Mouse (Mus musculus) spleen, adult 18-20 months (tissue): ENCODE measurements around the gene Suco.

Experiments
- DNase-seq, 2 experiments: peaks; one replicate each; pipeline ENCODE4 v3.0.0; 2022; ENCODE audit warnings: mixed read lengths in 2 of 2

Gene Suco

GRCm38 (mm10) chr1:161894126-161894525, 17.6 kb upstream of the Suco start:
- no peak for DNase-seq

DNA sequence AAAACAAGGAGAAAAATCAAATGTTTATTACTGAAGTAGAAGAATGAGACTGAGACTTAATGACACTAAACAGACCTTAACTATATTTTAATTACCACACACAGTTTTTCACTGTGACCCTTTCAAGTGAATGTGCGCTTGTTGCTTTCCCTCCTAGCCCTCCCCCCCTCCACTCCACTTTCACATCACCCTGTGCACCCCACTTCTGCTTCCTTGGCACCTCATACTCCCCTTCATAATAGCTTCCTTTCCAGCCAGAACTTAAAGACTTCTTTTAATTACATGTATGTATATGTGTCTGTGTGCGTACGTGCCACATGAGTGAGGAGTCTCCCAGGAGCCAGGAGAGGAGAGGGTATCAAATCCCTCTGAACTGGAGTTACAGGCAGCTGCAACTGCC, 12.3 kb upstream of the Suco start:
- no peak for DNase-seq

DNA sequence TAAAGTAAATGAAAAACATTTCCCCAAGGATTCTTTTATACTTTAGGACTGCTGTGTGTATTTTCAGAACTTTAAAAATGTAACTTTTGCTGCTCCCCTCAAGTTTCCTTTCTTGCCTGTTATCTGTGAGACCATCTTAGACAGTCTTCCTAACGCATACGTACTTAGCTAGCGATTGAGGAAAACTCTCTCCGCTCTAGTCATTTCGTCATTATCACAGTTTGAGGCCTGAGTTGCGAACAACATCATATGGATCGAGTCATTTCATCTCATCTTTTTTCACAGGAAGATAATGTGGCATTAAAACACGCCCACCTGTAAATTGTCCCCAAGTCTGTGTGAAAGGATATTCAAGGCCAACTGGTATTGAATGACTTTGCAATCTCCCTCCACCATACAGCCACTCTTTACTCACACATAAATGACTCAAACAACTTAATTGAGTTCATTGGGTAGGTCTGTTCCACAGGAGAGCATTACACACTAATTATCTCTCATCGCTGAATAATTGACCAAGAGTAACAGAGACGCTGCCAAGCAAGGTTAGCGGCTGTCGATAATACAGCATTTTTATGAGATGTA, 11.3 kb upstream of the Suco start:
- no peak for DNase-seq

- DNase-seq: no peak
Observed at GRCm38 (mm10) chr1:161885762-161886161, 9.3 kb upstream of the Suco start.

DNA sequence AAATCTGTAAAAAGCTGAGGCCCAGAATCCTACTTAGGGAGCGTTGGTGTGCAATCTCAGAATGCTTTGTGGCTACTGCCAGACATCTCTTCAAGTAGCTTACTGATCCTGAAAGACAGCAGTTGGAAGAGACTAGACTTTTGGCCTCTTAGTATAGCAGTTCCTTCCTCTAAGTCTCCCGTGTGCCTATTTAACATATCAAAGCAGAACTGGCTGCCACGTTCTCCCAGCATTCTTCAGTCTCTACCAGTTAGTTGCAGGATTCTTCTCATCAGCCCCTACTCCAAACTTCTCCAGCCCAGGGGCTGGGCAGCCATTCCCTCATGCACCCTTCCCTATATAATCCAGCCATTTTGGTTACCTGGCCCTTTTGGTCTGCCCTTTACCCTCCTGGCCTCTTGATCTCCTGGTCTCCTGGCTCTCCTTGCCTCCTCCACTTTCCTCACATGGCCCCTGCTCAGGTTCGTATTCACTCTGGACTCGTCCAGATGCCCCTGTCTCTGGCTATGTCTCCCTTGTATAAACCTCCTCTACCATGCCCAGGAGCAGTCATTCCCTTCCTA, 1.2 kb upstream of the Suco start:
- no peak for DNase-seq

DNA sequence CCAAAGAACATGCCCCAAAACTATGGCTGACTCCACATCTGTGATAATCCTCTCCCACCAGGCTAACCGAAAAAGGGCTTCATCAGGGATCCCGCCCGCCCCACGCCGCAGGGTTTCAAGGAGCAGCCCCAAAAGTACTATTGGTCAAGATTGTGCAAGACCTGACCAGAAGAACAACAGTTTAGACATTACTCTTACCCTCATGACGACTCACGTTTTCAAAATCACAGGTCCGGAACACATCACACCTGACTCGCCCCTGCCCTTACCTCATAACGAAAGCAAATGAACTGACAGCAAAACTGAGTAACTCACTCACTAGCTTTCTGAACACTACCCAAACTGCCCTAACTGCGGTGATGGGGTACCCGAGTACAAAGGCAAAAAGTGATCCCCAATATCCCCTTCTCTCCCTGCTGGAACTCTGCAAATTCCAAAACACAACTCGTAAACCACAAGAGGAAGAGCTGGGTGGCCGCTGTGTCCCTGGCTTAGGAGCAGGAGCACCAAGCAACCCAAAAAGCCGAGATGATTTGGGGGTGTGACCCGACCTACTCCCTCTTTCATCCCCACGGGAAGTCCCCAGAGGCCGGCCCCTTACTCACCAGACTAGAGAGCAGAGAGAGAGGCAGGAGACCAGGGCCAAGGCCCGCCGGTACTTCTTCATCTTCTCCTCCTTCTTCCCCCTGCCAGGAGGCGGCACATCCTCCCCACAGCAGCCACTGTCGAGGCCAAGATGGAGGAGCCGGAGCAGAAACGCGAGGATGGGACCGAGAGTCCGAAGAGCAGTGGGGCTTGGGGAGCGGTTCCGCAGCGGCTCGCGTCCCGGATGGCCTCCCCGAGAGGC, 553 bp downstream of the Suco start:
- no peak for DNase-seq

DNA sequence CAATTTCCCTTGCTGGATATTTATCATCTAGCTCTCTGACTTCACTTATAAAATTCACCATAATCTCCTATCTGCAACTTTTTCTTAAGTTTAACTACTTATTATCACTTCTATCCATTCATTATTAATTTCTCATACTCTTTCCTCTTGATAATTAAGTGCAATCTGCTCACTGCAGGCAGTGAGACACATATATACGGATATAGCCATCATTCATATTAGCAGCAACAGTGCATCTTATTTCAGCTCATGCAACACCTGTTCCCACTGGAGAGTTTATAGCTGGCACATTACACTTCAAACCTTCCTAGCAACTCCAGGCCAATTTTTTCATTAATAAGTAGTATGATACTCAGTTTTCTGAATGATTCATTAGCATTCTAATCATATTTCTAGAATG, 7.1 kb downstream of the Suco start:
- no peak for DNase-seq

- no peak for DNase-seq
Observed at GRCm38 (mm10) chr1:161868413-161868812, 8.1 kb downstream of the Suco start.

DNA sequence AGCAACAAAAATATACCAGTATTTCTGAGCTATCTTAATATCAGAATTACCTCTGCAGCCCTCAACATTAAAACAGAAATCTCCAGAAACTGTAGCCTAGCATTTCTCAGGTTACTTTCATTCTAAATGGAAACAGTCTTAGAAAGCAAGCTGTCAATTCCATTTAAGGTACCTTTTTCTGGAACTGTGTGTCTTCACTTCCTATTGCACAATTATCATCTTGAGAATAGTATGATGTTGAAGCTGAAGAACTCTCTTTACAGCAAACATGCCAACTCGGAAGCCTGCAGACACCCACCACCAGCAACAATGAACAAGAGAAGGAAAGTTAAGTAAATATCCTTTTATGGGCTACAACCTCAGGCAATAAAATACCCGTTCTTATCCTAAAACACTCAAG, 12.7 kb downstream of the Suco start:
- DNase-seq: no peak

DNA sequence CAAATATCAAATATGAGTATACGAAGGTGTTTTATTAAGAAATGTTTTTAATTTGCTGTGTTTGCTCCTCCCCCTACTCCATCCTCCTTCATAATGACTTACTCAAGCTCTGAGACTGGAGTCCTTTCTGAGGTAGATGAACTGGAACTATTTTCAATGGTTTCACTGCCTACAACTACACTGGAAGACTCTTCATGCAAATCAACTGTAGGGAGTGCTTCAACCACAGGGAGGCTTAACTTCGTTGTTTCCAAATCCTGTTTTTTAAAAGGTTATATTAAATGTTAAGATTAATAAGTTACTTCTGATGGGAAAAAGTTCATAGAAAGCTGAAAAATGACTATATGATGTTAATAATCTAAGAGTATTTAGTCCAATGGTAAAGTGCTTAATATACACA, 17.2 kb downstream of the Suco start:
- no peak for DNase-seq

GRCm38 (mm10) chr1:161826677-161827076, 49.8 kb downstream of the Suco start:
- DNase-seq: no peak

GRCm38 (mm10) chr1:161809428-161809827, 67.1 kb downstream of the Suco start:
- no peak for DNase-seq

GRCm38 (mm10) chr1:161808980-161809379, 67.5 kb downstream of the Suco start:
- no peak for DNase-seq

GRCm38 (mm10) chr1:161804541-161804971, 71.9 kb downstream of the Suco start:
- no peak for DNase-seq

DNA sequence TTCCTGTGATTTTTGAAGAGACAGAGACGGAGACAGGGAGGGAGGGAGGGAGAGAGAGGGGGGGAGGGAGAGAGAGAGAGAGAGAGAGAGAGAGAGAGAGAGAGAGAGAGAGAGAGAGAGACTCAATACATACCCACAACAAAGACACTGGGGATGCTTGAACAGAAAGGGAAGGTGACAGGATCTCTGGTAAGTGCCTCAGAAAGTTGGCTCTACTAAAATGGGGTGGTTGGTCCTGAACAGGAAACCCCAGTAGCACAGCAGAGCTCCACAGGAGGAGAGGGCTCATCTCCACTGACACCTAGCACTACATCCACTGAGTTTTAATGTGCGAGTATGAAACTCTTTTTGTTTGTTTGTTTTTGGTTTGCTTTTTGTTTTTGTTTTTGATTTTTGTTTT, 75.2 kb downstream of the Suco start:
- DNase-seq: no peak

- no peak for DNase-seq
Observed at GRCm38 (mm10) chr1:161800256-161800655, 76.2 kb downstream of the Suco start.

DNA sequence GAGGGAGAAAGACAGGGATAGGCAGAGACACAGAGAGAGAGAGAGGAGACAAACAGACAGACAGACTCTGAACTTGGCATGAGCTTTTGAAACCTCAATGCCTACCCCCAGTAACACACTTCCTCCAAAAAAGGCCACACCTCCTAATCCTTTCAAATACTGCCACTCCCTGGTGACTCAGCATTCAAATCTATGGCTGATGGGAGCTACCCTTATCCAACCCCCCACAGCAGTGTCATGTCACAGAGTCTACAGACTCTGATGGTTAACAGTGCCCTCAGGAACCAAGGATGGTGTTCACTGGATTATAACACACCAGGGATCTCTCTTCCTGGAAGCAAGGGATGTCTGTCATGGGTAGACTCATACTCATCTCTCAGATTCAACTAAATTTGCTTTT, 76.7 kb downstream of the Suco start:
- no peak for DNase-seq

DNA sequence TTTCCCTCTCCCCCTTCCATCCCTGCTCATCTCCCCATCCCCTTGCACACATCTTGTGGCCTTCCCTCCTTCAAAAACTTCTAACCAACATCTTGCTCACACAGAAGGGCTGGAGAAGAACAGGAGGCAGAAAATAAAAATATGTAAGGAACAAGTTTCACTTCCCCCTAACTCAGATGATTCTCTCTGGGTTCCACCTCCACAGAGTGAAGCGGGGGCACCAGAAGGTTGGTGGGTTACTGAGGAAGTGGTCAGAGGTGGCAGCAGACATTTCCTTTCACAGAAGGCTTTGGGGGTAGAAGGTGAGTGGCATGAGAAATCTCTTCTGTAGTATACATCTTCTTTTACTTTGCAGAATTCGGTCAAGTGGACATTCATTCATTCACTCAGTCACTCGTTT, 77.6 kb downstream of the Suco start:
- peak; percentile 40 to 59 for DNase-seq

GRCm38 (mm10) chr1:161794447-161795211, 81.9 kb downstream of the Suco start:
- DNase-seq: no peak

- DNase-seq: no peak
Observed at GRCm38 (mm10) chr1:161793321-161793720, 83.2 kb downstream of the Suco start.

GRCm38 (mm10) chr1:161792687-161792969, 83.9 kb downstream of the Suco start:
- no peak for DNase-seq

DNA sequence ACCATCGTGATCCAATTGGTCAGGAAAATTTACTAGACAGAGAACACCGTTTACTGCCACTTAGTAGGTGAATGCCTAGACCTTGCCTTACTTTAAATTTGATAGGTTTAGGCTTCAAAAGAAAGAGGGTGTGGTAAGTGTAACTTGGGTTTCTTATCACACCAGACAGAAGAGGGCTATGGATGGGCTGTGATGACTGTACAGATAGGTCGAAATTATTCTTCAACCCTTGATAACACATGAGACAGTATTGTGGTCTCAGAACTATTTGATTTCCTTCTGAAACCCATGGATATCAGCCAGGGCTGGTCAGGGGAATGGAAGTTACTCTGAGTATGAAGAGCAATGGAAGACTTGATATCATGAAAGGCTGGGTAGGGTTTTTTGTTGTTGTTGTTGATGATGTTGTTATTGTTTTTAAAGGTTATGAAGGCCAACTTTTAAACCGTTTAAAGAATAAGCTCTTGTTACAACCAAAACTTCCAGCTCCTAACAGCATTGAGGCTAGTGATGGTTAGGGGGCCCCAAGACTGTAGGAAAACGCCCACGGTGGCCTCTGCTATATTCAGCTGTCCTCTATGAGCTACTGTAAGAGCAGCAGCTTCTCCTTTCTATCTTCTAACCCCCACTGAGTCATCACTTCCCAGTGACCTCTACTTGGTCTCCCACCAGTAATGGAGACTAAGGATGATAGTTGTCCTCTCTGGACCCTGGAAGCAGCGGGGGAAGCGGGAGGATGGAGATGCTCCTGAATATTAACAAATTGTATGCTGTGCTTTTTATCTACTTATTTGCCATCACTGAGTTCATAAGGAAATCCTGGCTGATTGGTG, 84.4 kb downstream of the Suco start:
- no peak for DNase-seq

- no peak for DNase-seq
Observed at GRCm38 (mm10) chr1:161788339-161788738, 88.1 kb downstream of the Suco start, which contains the start of gene Fasl. TSS of gene Fasl (minus strand) at chr1:161788495.
